Mouse (Mus musculus): Measurements from ENCODE around the gene Tspan15. TPM values are rescaled to one million over a fixed set of nuclear protein-coding genes. Genes with fewer than 3 reads are reported as not detected.

Tspan15 gene
- polyA plus RNA-seq, 1 experiment = 10.4 TPM

DNA sequence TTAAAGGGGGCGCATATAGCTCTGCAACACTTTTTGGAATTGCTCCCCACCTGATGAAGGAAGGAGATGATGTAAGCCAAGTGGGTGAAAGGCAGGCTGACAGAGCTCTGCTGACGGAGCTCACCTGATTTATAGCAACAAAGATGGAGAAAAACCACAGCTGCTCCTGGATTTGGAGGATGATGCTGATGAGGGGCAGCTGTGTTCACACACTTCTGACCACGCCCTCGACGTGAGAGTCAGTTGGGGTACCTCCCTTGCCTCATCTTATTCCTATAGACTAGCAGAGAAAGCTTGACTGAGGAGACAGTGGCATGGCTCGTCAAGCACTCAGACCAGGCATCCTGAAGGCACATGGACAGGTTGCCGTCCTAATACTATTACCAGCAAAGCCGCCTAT, 87.2 kb downstream of the Tspan15 start, which contains the start of gene Fam241b:
Fam241b (minus strand) TSS at position 101 of the 400 bp plus-strand sequence.
- H3K27me3 ChIP-seq (ENCODE audit: control insufficient read depth, insufficient read depth, low read length, poor library complexity, severe bottlenecking) = no peaks in the 10 kb centered on the region

DNA sequence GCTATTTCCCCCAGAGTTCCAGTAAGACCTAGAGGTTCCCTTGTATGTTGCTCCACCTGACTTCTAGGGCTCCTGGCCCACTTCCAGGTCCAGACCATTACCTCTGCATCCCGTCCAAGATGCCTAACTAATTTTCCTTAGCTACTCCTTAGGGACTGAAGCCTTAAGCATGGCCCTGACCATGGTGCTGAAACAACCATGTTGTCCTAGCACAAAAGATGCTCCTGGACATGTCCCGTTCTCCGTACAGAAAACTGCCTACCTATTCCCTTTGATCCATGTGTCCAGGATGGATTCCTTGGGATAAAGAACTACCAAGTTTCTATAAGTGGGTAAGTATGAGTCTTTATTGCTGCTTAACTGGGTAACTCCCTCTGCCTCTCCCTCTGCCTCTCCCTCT, 93.0 kb downstream of the Tspan15 start:
- Histone ChIP-seq H3K36me3 (ENCODE audit: control insufficient read depth, insufficient read depth, low read length, poor library complexity, severe bottlenecking) (no peaks in the 10 kb centered on the region), H3K27ac (ENCODE audit: insufficient read depth, low read length) (no peak overlapping the region), H3K9me3 (replicated peaks; ENCODE audit: control insufficient read depth, insufficient read depth, low read length, poor library complexity, severe bottlenecking) (no peaks in the 10 kb centered on the region), H3K27me3 (ENCODE audit: control insufficient read depth, insufficient read depth, low read length, poor library complexity, severe bottlenecking) (no peaks in the 10 kb centered on the region), H3K4me1 (ENCODE audit: control insufficient read depth, insufficient read depth, low read length) (peaks cover 9% of the 10 kb centered on the region), H3K4me3 (ENCODE audit: low read depth, low read length) (no peak overlapping the region), H3K9ac (ENCODE audit: low read depth, poor library complexity, severe bottlenecking) (no peak overlapping the region)
- TF ChIP-seq CTCF (IDR thresholded peaks at IDR 0.05; ENCODE audit: low read depth, low read length) = no peak

More for the DNA sequence above, 87.2 kb downstream of the Tspan15 start, which contains the start of gene Fam241b:
- Histone ChIP-seq H3K4me1 (ENCODE audit: control insufficient read depth, insufficient read depth, low read length) (peaks cover 3% of the 10 kb centered on the region), H3K9ac (ENCODE audit: low read depth, poor library complexity, severe bottlenecking) (no peak within 1 kb of the TSS), H3K27ac (ENCODE audit: insufficient read depth, low read length) (no peak within 1 kb of the TSS), H3K4me3 (ENCODE audit: low read depth, low read length) (no peak within 1 kb of the TSS), H3K9me3 (replicated peaks; ENCODE audit: control insufficient read depth, insufficient read depth, low read length, poor library complexity, severe bottlenecking) (no peaks in the 10 kb centered on the region), H3K36me3 (ENCODE audit: control insufficient read depth, insufficient read depth, low read length, poor library complexity, severe bottlenecking) (no peaks in the 10 kb centered on the region)
- TF ChIP-seq EP300 (IDR thresholded peaks at IDR 0.05; ENCODE audit: insufficient read depth, low read depth, low read length) (no peak), CTCF (IDR thresholded peaks at IDR 0.05; ENCODE audit: low read depth, low read length) (no peak), POLR2A (IDR thresholded peaks at IDR 0.05; ENCODE audit: insufficient read depth, low read length) (no peak)

DNA sequence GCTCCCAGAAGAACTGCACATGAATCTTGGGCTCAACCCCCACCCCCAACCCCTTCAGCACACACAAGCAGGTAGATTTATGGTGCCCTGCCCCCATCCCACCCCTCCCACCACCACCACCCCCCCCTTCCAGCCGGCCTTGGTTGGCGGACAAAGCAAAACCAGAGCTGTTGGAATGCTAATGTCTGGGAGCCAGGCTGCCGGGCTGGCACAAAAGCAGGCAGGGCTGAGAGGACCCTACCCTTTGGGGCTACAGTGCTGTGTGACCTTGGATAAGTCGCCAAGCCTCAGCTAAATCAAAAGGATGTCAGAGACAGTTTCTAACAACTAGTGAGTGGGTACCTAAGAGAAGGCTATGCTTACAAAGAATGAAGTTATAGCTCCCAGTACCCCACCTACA, 93.9 kb downstream of the Tspan15 start:
- no peaks in the 10 kb centered on the region for H3K27me3 ChIP-seq (ENCODE audit: control insufficient read depth, insufficient read depth, low read length, poor library complexity, severe bottlenecking)
- H3K4me1 ChIP-seq (ENCODE audit: control insufficient read depth, insufficient read depth, low read length) = peaks cover 9% of the 10 kb centered on the region
- TF ChIP-seq CTCF (IDR thresholded peaks at IDR 0.05; ENCODE audit: low read depth, low read length) (no peak), EP300 (IDR thresholded peaks at IDR 0.05; ENCODE audit: insufficient read depth, low read depth, low read length) (peak; percentile 83)
- H3K9me3 ChIP-seq (replicated peaks; ENCODE audit: control insufficient read depth, insufficient read depth, low read length, poor library complexity, severe bottlenecking) = no peaks in the 10 kb centered on the region
- no peak overlapping the region for H3K9ac ChIP-seq (ENCODE audit: low read depth, poor library complexity, severe bottlenecking)
- no peak overlapping the region for H3K4me3 ChIP-seq (ENCODE audit: low read depth, low read length)
- peak overlapping the region; percentile 84; the same call in 1 of the 2 replicates for H3K27ac ChIP-seq (ENCODE audit: insufficient read depth, low read length)
- no peaks in the 10 kb centered on the region for H3K36me3 ChIP-seq (ENCODE audit: control insufficient read depth, insufficient read depth, low read length, poor library complexity, severe bottlenecking)

DNA sequence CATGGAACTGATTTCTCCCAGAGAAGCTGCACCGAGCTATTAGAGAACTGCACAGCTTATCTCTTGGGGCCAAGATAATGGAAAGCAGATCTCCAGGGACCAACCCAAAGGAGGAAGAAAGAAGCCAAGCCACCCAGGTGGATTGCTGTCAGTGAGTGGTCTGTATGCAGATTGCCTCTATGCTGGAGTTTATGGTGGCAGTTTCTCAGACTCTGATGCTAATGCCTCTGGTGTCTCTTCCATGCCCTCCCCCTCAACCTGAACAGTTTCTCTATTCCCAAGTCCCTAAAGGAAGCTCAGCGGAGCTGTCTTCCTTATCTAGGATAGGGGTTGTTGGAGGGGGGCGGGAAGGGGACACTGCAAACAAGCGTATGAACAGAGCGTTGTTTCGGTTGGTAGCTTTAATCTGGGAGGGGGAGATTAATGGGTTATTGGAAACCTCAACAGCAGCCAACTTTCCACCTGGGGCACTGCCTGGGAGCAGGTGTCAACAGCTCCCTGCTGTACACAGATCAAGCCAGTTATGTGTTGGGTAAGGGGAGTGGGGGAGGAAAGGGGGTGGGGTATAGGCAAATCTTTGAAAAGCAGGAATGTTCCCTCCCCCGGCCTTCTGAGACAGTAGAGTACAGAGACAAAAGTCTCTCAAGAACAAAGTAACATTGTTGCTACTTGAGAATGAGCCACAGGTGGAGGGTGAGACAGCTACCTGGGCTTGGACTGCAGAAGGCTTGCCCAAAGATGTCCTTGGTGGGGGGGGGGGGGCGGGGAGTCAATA, 95.2 kb downstream of the Tspan15 start:
- TF ChIP-seq EP300 (IDR thresholded peaks at IDR 0.05; ENCODE audit: insufficient read depth, low read depth, low read length) = no peak
- no peak for TF ChIP-seq POLR2A (IDR thresholded peaks at IDR 0.05; ENCODE audit: insufficient read depth, low read length)
- no peak for TF ChIP-seq CTCF (IDR thresholded peaks at IDR 0.05; ENCODE audit: low read depth, low read length)

More for the DNA sequence above, 95.2 kb downstream of the Tspan15 start:
- Histone ChIP-seq H3K9me3 (replicated peaks; ENCODE audit: control insufficient read depth, insufficient read depth, low read length, poor library complexity, severe bottlenecking) (no peaks in the 10 kb centered on the region), H3K9ac (ENCODE audit: low read depth, poor library complexity, severe bottlenecking) (no peak overlapping the region), H3K4me1 (ENCODE audit: control insufficient read depth, insufficient read depth, low read length) (peaks cover 11% of the 10 kb centered on the region), H3K4me3 (ENCODE audit: low read depth, low read length) (no peak overlapping the region), H3K27ac (ENCODE audit: insufficient read depth, low read length) (peak overlapping the region; percentile 38), H3K36me3 (ENCODE audit: control insufficient read depth, insufficient read depth, low read length, poor library complexity, severe bottlenecking) (no peaks in the 10 kb centered on the region), H3K27me3 (ENCODE audit: control insufficient read depth, insufficient read depth, low read length, poor library complexity, severe bottlenecking) (no peaks in the 10 kb centered on the region)

Other genes starting within 250 kb of the Tspan15 start
- gene Neurog3, start 98.2 kb downstream of the Tspan15 start, polyA plus RNA-seq (2011; ENCODE audit: insufficient read depth, insufficient read length, low read depth, missing spikeins) = 0.78 TPM in 1 of 2 replicates, not detected in the other
- gene Fam241b, start 87.3 kb downstream of the Tspan15 start, polyA plus RNA-seq (2011; ENCODE audit: insufficient read depth, insufficient read length, low read depth, missing spikeins) = 25.7 and 29.6 TPM in 2 replicates
- not detected in 2 replicates for gene Tacr2, start 21.2 kb upstream of the Tspan15 start, polyA plus RNA-seq (2011; ENCODE audit: insufficient read depth, insufficient read length, low read depth, missing spikeins)
- gene Hk1, start 148.7 kb upstream of the Tspan15 start, polyA plus RNA-seq (2011; ENCODE audit: insufficient read depth, insufficient read length, low read depth, missing spikeins) = 59.5 and 61.3 TPM in 2 replicates
- 0.16 TPM in 1 of 2 replicates, not detected in the other for gene Hkdc1, start 191.2 kb upstream of the Tspan15 start, polyA plus RNA-seq (2011; ENCODE audit: insufficient read depth, insufficient read length, low read depth, missing spikeins)
- gene 4930507D05Rik, start 218.2 kb upstream of the Tspan15 start, polyA plus RNA-seq (2011; ENCODE audit: insufficient read depth, insufficient read length, low read depth, missing spikeins) = not detected in 2 replicates
- gene Supv3l1, start 218.5 kb upstream of the Tspan15 start, polyA plus RNA-seq (2011; ENCODE audit: insufficient read depth, insufficient read length, low read depth, missing spikeins) = 40.6 and 41.0 TPM in 2 replicates